Comparison of ENCODE assay signal across 8 mouse cellular contexts in the genomic region with DNA sequence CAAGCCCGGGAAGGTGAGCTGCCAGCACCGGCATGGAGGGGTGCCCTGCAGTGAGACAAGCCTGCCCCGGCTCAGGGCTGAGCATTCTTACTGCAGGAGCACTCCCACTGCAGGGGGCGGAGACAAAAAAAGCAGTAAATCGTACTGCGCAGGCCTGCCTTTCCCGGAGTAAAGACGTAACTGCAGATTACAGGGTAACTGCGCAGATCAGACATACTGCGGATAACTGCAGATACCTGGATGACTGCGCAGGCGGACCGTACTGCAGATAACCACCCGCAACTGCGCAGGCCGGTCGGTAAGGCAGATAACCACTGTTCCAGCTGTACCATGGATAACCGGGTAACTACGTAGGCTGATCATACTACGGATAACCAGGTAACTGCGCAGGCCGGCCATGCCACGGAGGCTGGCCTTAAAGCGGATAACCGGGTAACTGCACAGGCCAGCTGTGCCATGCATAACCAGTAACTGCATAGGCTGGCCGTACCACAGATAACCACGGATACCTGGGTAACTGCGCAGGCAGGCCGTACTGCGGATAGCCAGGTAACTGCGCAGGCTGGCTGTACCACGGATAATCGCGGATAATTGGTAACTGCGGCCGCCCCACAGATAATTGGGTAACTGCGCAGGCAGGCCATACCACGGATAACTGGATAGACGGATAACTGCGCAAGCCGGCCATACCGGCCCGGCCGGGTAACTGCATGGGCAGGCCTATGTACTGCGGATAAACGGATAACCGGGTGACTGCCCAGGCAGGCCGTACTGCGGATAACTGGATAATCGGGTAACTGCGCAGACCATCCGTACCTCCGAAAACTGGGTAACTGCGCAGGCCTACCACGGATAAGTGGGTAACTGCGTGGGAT. TPM values are rescaled to one million over a fixed set of nuclear protein-coding genes. Genes with fewer than 3 reads are reported as not detected.
DNase-seq lines count a peak whose midpoint lies in the region; ATAC-seq and TF ChIP-seq lines count a peak whose summit lies in the region.

Zrsr1 (plus strand) TSS at position 171 of the 875 bp plus-strand sequence.

- H3K9me3 ChIP-seq in CH12.LX (replicated peaks; ENCODE audit: low read length) = peaks cover 16% of the 10 kb centered on the region
- peaks cover 32% of the 10 kb centered on the region for H3K9me3 ChIP-seq in heart, embryonic 14.5 days (ENCODE audit: control insufficient read depth, low read length)
- H3K9me3 ChIP-seq in liver, embryonic 15.5 days (replicated peaks) = no peaks in the 10 kb centered on the region
- peaks cover 12% of the 10 kb centered on the region for H3K9me3 ChIP-seq in neural tube, embryonic 11.5 days (ENCODE audit: control insufficient read depth, low read length)
- peaks cover 11% of the 10 kb centered on the region; the same call in 1 of the 2 replicates for H3K9me3 ChIP-seq in stomach, postnatal 0 days (ENCODE audit: control insufficient read depth, low read length)

- peaks cover 17% of the 10 kb centered on the region for H3K79me2 ChIP-seq in CH12.LX (replicated peaks; ENCODE audit: control insufficient read depth, extremely low read depth, insufficient read depth, poor library complexity, severe bottlenecking)

- H3K4me3 ChIP-seq in CH12.LX (replicated peaks in 1 of 3; ENCODE audit: low read depth in 2 of 3, low read length in 2 of 3, poor library complexity in 1 of 3) = peak within 1 kb of the TSS; percentile 47 to 65 (median 59)
- H3K4me3 ChIP-seq in heart, embryonic 14.5 days (ENCODE audit: control insufficient read depth in 1 of 2, insufficient read depth in 1 of 2, low read depth in 1 of 2, low read length in 2 of 2) = peak within 1 kb of the TSS; percentile 61 to 70
- peak within 1 kb of the TSS; percentile 66 for H3K4me3 ChIP-seq in liver, embryonic 15.5 days (replicated peaks)
- H3K4me3 ChIP-seq in neural tube, embryonic 11.5 days (ENCODE audit: low read depth, low read length) = peak within 1 kb of the TSS; percentile 40
- peak within 1 kb of the TSS; percentile 58 for H3K4me3 ChIP-seq in stomach, postnatal 0 days (ENCODE audit: low read depth, low read length)

- TF ChIP-seq EP300 in CH12.LX (IDR thresholded peaks at IDR 0.05; ENCODE audit: low read length) = no peak
- no peak for TF ChIP-seq EP300 in stomach, postnatal 0 days (optimal IDR thresholded peaks at IDR 0.05)

- H3K36me3 ChIP-seq in CH12.LX (replicated peaks in 1 of 2; ENCODE audit: control insufficient read depth in 1 of 2, insufficient read depth in 1 of 2, low read length in 1 of 2) = peaks cover 0 to 42% of the 10 kb centered on the region in 2 experiments
- H3K36me3 ChIP-seq in heart, embryonic 14.5 days (ENCODE audit: control insufficient read depth, insufficient read depth, low read length) = peaks cover 21% of the 10 kb centered on the region
- peaks cover 13% of the 10 kb centered on the region for H3K36me3 ChIP-seq in liver, embryonic 15.5 days (replicated peaks)
- H3K36me3 ChIP-seq in neural tube, embryonic 11.5 days (ENCODE audit: control insufficient read depth, insufficient read depth, low read length) = no peaks in the 10 kb centered on the region; the same call in 1 of the 2 replicates
- no peaks in the 10 kb centered on the region for H3K36me3 ChIP-seq in stomach, postnatal 0 days (ENCODE audit: control insufficient read depth, insufficient read depth, low read length)

- DNase-seq in CH12.LX (ENCODE audit: extremely low read depth) = no peak
- peak; percentile 60 for DNase-seq in brain, embryonic 18.5 days (ENCODE audit: low read depth, low spot score)
- DNase-seq in kidney, postnatal 10 days = peak; percentile 76
- peak; percentile 60 for DNase-seq in neural tube, embryonic 11.5 days (ENCODE audit: low spot score)
- peak; percentile 55 for DNase-seq in stomach, postnatal 0 days (ENCODE audit: low spot score)

- in situ Hi-C loops in CH12.LX (cut with MboI; ENCODE audit: low pct_ligation_motif_present, low pct_unique_long_range_greater_than_20kb, low sequenced_read_pairs) = no loop called here

- TF ChIP-seq CTCF in CH12.LX (conservative IDR thresholded peaks at IDR 0.05 in 1 of 2, IDR thresholded peaks at IDR 0.05 in 1 of 2; ENCODE audit: low read depth in 2 of 2, low read length in 2 of 2) = no peak
- no peak; the same call in 1 of the 2 replicates for TF ChIP-seq CTCF in stomach, postnatal 0 days (IDR thresholded peaks at IDR 0.05; ENCODE audit: low read depth)

- H3K4me2 ChIP-seq in CH12.LX (ENCODE audit: insufficient read depth, low read depth, poor library complexity, severe bottlenecking) = no peak within 1 kb of the TSS
- peak within 1 kb of the TSS; percentile 80 for H3K4me2 ChIP-seq in heart, embryonic 14.5 days (ENCODE audit: low read length)
- H3K4me2 ChIP-seq in liver, embryonic 15.5 days = peak within 1 kb of the TSS; percentile 72
- peak within 1 kb of the TSS; percentile 71 for H3K4me2 ChIP-seq in neural tube, embryonic 11.5 days (ENCODE audit: low read depth)
- H3K4me2 ChIP-seq in stomach, postnatal 0 days (replicated peaks; ENCODE audit: low read depth) = peak within 1 kb of the TSS; percentile 73

- no peak within 1 kb of the TSS for H3K9ac ChIP-seq in CH12.LX (ENCODE audit: insufficient read depth, low read depth)
- H3K9ac ChIP-seq in heart, embryonic 14.5 days (ENCODE audit: low read length) = peak within 1 kb of the TSS; percentile 75
- peak within 1 kb of the TSS; percentile 64 for H3K9ac ChIP-seq in liver, embryonic 15.5 days
- H3K9ac ChIP-seq in neural tube, embryonic 11.5 days (ENCODE audit: low read length) = peak within 1 kb of the TSS; percentile 50
- H3K9ac ChIP-seq in stomach, postnatal 0 days (ENCODE audit: low read length) = peak within 1 kb of the TSS; percentile 65

- no peak for TF ChIP-seq POLR2A in CH12.LX (IDR thresholded peaks at IDR 0.05; ENCODE audit: low read depth, low read length)

- peaks cover 3 to 14% of the 10 kb centered on the region in 2 experiments; a peak in 3 of 4 replicates for H3K4me1 ChIP-seq in CH12.LX (ENCODE audit: control insufficient read depth in 1 of 2, insufficient read depth in 2 of 2)
- H3K4me1 ChIP-seq in heart, embryonic 14.5 days (ENCODE audit: control insufficient read depth in 2 of 2, insufficient read depth in 2 of 2, low read length in 2 of 2) = peaks cover 2 to 14% of the 10 kb centered on the region in 2 experiments; a peak in 2 of 4 replicates
- H3K4me1 ChIP-seq in liver, embryonic 15.5 days (replicated peaks) = peaks cover 25% of the 10 kb centered on the region
- H3K4me1 ChIP-seq in neural tube, embryonic 11.5 days (ENCODE audit: control insufficient read depth, insufficient read depth, low read length) = no peaks in the 10 kb centered on the region
- H3K4me1 ChIP-seq in stomach, postnatal 0 days (replicated peaks; ENCODE audit: control insufficient read depth, insufficient read depth) = no peaks in the 10 kb centered on the region

- H3K27me3 ChIP-seq in CH12.LX (replicated peaks) = no peaks in the 10 kb centered on the region
- no peaks in the 10 kb centered on the region for H3K27me3 ChIP-seq in heart, embryonic 14.5 days (ENCODE audit: control insufficient read depth, insufficient read depth, low read length)
- no peaks in the 10 kb centered on the region for H3K27me3 ChIP-seq in liver, embryonic 15.5 days
- no peaks in the 10 kb centered on the region for H3K27me3 ChIP-seq in neural tube, embryonic 11.5 days (ENCODE audit: control insufficient read depth, insufficient read depth, low read length)
- H3K27me3 ChIP-seq in stomach, postnatal 0 days (ENCODE audit: control insufficient read depth, insufficient read depth, low read length) = no peaks in the 10 kb centered on the region

- dilution Hi-C loops in CH12.LX (cut with MboI; ENCODE audit: extremely low pct_ligation_motif_present, extremely low pct_unique_long_range_greater_than_20kb, low sequenced_read_pairs) = no loop called here

- peak within 1 kb of the TSS; percentile 81 for H3K27ac ChIP-seq in CH12.LX (ENCODE audit: insufficient read depth, low read depth)
- H3K27ac ChIP-seq in heart, embryonic 14.5 days (replicated peaks in 1 of 2; ENCODE audit: control insufficient read depth in 1 of 2, insufficient read depth in 1 of 2, low read depth in 2 of 2, low read length in 2 of 2) = peak within 1 kb of the TSS; percentile 68 to 94; a peak in 3 of 4 replicates
- peak within 1 kb of the TSS; percentile 97 for H3K27ac ChIP-seq in liver, embryonic 15.5 days (replicated peaks)
- no peak within 1 kb of the TSS for H3K27ac ChIP-seq in neural tube, embryonic 11.5 days (ENCODE audit: low read depth, low read length)
- peak within 1 kb of the TSS; percentile 85 for H3K27ac ChIP-seq in stomach, postnatal 0 days (replicated peaks)

- no peak for TF ChIP-seq RAD21 in CH12.LX (IDR thresholded peaks at IDR 0.05; ENCODE audit: low read depth, low read length)

- WGBS in heart, embryonic 14.5 days = 53% methylated on average over 56 of the region's 56 CpGs
- 38% methylated on average over 56 of the region's 56 CpGs for WGBS in liver, embryonic 15.5 days (ENCODE audit: insufficient replicate concordance)
- 41% methylated on average over 56 of the region's 56 CpGs for WGBS in neural tube, embryonic 11.5 days
- WGBS in stomach, postnatal 0 days = 49% methylated on average over 56 of the region's 56 CpGs

- peak; percentile 80 for ATAC-seq in erythroid progenitor cell, adult 5-6 weeks (replicated peaks; ENCODE audit: low FRiP score, poor library complexity, severe bottlenecking)
- peak; percentile 72 for ATAC-seq in heart, embryonic 14.5 days (ENCODE audit: insufficient number of reproducible peaks, insufficient read depth, low FRiP score, low read depth)
- ATAC-seq in liver, embryonic 15.5 days (ENCODE audit: insufficient read depth) = peak; percentile 91
- peak; percentile 74 for ATAC-seq in neural tube, embryonic 11.5 days (ENCODE audit: insufficient read depth, low FRiP score, low TSS enrichment)
- peak; percentile 76 for ATAC-seq in stomach, postnatal 0 days (ENCODE audit: low FRiP score, low TSS enrichment)

TF ChIP-seq in CH12.LX, 34 proteins besides CTCF, POLR2A, EP300 and RAD21:
- TF ChIP-seq SIN3A (IDR thresholded peaks at IDR 0.05; ENCODE audit: low read length) (peak; percentile 12; the same call in 1 of the 2 replicates), RCOR1 (conservative IDR thresholded peaks at IDR 0.05; ENCODE audit: low read depth, low read length) (no peak)

RNA-seq across cellular contexts. Expression of gene Zrsr1, which starts in this region (rescaled TPM):
- total RNA-seq in CH12.LX (2012; rRNA removed) (4.0 and 4.4 TPM in 2 replicates), CH12.LX (2014; rRNA removed) (4.7 and 4.8 TPM in 2 replicates)
- 9.3 and 12.9 TPM in 2 replicates for polyA plus RNA-seq in CH12.LX (2012; ENCODE audit: insufficient read length, low read depth)
- total RNA-seq in erythroid progenitor cell, adult 5-6 weeks (2015; ENCODE audit: low replicate concordance) = 27.4 and 31.0 TPM in 2 replicates
- 48.4 and 75.7 TPM in 2 replicates for total RNA-seq in erythroid progenitor cell, adult 5-6 weeks (2017; ENCODE audit: low replicate concordance)
- polyA plus RNA-seq in heart, embryonic 14.5 days (2014; fragmentation: Nextera tagmentation; extraction: Ambion mirVana) = 1.9 and 2.2 TPM in 2 replicates
- polyA plus RNA-seq in liver, embryonic 15.5 days (2015; fragmentation: Nextera tagmentation; extraction: Ambion mirVana) = 1.9 and 2.6 TPM in 2 replicates
- 4.8 and 5.2 TPM in 2 replicates for polyA plus RNA-seq in neural tube, embryonic 11.5 days (2014; fragmentation: Nextera tagmentation; extraction: Ambion mirVana)
- polyA plus RNA-seq in stomach, postnatal 0 days (2015; fragmentation: Nextera tagmentation; extraction: Ambion mirVana) = 2.0 and 2.2 TPM in 2 replicates

Comparison
In these comparisons a context has a peak if more than half of its experiments do, and no peak if none do; other contexts are left out.
1. RNA of gene Zrsr1 (total RNA-seq): 27.4 to 75.7 TPM in erythroid progenitor cell, adult 5-6 weeks; 4.0 to 4.8 TPM in CH12.LX; every median in the first group is over 4 times any median in the second.
2. Peak in every context shown above with its lines, with median percentiles within 50 percentile points of each other: H3K4me3 ChIP-seq and ATAC-seq.